Mouse (Mus musculus) 416B (cell line): ENCODE measurements at regions not wholly inside any gene's neighbourhood (a gene's known extent, or its start where the extent isn't known, plus 50 kb on each side); places are given as distances from the start of the nearest gene placed in this dataset.

Experiments used
- DNase-seq: peaks from one replicate; pipeline ENCODE4 v3.0.0; 2011; ENCODE audit warnings: low read depth

GRCm38 (mm10) chr1:110656747-110657146, 320.6 kb downstream of the Cdh19 start:
- peak; percentile 81 for DNase-seq
